Mouse (Mus musculus) megakaryocyte, embryonic 14.5 days (primary cell): ENCODE measurements around the gene Fat2.

Source experiments
- FLI1 ChIP-seq: IDR thresholded peaks from 2 replicates; pipeline ENCODE4 v1.6.1; 2012; ENCODE audit warnings: low read length, inconsistent platforms, mixed read lengths
- GATA1 ChIP-seq: IDR thresholded peaks from 3 replicates; pipeline ENCODE4 v1.6.1; 2012; ENCODE audit warnings: mixed read lengths, low read length, inconsistent platforms, borderline replicate concordance

- TF ChIP-seq GATA1 = no peak
- TF ChIP-seq FLI1 = no peak
Measured at GRCm38 (mm10) chr11:55213518-55213917, 122.8 kb downstream of the Fat2 start.
